Mouse (Mus musculus) C2C12 (cell line): Measurements from ENCODE around the gene Sppl3. TPM values are rescaled to one million over a fixed set of nuclear protein-coding genes. Genes with fewer than 3 reads are reported as not detected.

ENCODE experiments used
- H3K27me3 ChIP-seq: one replicate; pipeline ENCODE4 v1.6.1; 2011; ENCODE audit not compliant: control insufficient read depth, insufficient read depth, insufficient read length
- H3K36me3 ChIP-seq: one replicate; pipeline ENCODE4 v1.6.1; 2011; ENCODE audit not compliant: control insufficient read depth, insufficient read depth
- H3K4me3 ChIP-seq: one replicate; pipeline ENCODE4 v1.5.1; 2011; ENCODE audit warnings: mild to moderate bottlenecking, control low read depth; ENCODE audit not compliant: poor library complexity, insufficient read depth, severe bottlenecking
- H3K79me2 ChIP-seq: one replicate; pipeline ENCODE4 v1.6.1; 2011; ENCODE audit not compliant: control insufficient read depth, insufficient read depth
- H3K79me3 ChIP-seq: one replicate; pipeline ENCODE4 v1.6.1; 2011; ENCODE audit warnings: low read depth, control low read depth
- H3ac ChIP-seq: one replicate; pipeline ENCODE3; 2011; ENCODE audit warnings: low read depth; ENCODE audit not compliant: control insufficient read depth, insufficient read length
- CEBPB ChIP-seq: IDR thresholded peaks from one replicate; pipeline ENCODE4 v1.6.1; 2011; ENCODE audit warnings: low read depth, mild to moderate bottlenecking, control low read depth, moderate library complexity
- CTCF ChIP-seq: IDR thresholded peaks from one replicate; pipeline ENCODE4 v1.5.1; 2011; ENCODE audit not compliant: control insufficient read depth, insufficient read depth, insufficient read length
- FOSL1 ChIP-seq: IDR thresholded peaks from one replicate; pipeline ENCODE4 v1.8.0; 2011; ENCODE audit warnings: mild to moderate bottlenecking, low read length; ENCODE audit not compliant: poor library complexity, insufficient read depth, severe bottlenecking
- MAX ChIP-seq: IDR thresholded peaks from one replicate; pipeline ENCODE4 v1.6.1; 2011; ENCODE audit warnings: mild to moderate bottlenecking, control low read depth
- MYOD1 ChIP-seq: IDR thresholded peaks from one replicate; pipeline ENCODE4 v1.6.1; 2011; ENCODE audit warnings: low read depth; ENCODE audit not compliant: control insufficient read depth, insufficient read length
- MYOG ChIP-seq: IDR thresholded peaks from one replicate; pipeline ENCODE4 v1.6.1; 2011; ENCODE audit not compliant: control insufficient read depth, insufficient read length; ENCODE audit errors: extremely low read depth
- USF1 ChIP-seq: IDR thresholded peaks from one replicate; pipeline ENCODE4 v1.6.1; 2011; ENCODE audit warnings: low read depth, mild to moderate bottlenecking, control low read depth, moderate library complexity
- polyA plus RNA-seq: library from polyadenylated mRNA; unstranded; fragments of >200 nt; fragmentation: generic; extraction: Trizol; gene quantifications from one replicate; pipeline ENCODE4 v1.2.1, GENCODE M21; 2012; ENCODE audit warnings: missing spikeins

Gene Sppl3
- polyA plus RNA-seq, 1 experiment: 24.5 TPM

DNA sequence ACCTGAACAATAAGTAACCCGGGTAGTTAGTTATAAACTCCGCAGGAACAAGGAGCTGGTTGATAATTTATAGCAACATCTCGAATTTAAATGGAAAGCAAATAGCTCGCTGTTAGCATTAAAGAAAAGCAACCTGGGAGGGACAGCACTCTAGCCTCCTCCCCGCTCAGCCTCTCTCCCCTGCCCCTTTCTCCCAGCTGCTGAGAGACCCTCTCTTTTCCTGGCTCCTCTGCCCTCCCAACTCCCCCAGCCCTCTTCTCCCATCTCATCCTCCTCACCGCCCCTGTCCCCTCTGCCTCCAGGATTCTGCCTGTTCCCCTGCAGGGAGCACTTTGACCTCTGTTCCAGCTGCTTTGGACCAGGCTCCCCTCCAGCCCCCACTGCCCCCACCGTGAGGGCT is 42.3 kb upstream of the Sppl3 start:
- H3K27me3 ChIP-seq: peaks cover 48% of the 10 kb centered on the region
- H3K36me3 ChIP-seq: no peaks in the 10 kb centered on the region
- H3ac ChIP-seq: no peak overlapping the region
- H3K79me2 ChIP-seq: no peaks in the 10 kb centered on the region
- TF ChIP-seq CEBPB: no peak
- TF ChIP-seq MAX: no peak
- no peak for TF ChIP-seq MYOG
- no peak for TF ChIP-seq MYOD1
- no peak for TF ChIP-seq CTCF
- TF ChIP-seq USF1: no peak
- TF ChIP-seq FOSL1: no peak
- no peaks in the 10 kb centered on the region for H3K79me3 ChIP-seq
- no peak overlapping the region for H3K4me3 ChIP-seq

DNA sequence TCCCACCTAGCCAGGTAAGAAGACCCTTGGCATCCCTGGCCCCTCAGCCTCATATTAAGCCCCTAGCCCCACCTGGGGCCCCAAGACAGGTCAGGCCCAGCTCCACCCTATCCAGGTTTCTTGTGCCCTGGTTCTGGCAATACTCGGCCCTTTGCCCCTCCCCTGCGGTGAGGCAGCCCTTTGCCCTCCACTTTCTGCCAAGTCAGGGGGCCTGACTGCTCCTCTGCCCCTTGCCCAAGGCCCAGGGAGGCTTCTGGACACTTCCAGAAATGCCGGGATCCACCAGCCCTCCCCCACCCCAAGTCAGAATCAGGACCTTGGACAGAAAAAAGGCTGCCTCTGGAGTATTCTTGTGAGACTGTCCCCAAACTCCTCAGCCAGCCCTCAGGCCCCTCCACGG is 41.9 kb upstream of the Sppl3 start:
- H3K27me3 ChIP-seq: peaks cover 48% of the 10 kb centered on the region
- no peaks in the 10 kb centered on the region for H3K79me2 ChIP-seq
- H3K36me3 ChIP-seq: no peaks in the 10 kb centered on the region
- no peak overlapping the region for H3K4me3 ChIP-seq
- TF ChIP-seq USF1 (no peak), MYOD1 (no peak)
- no peaks in the 10 kb centered on the region for H3K79me3 ChIP-seq
- H3ac ChIP-seq: no peak overlapping the region

DNA sequence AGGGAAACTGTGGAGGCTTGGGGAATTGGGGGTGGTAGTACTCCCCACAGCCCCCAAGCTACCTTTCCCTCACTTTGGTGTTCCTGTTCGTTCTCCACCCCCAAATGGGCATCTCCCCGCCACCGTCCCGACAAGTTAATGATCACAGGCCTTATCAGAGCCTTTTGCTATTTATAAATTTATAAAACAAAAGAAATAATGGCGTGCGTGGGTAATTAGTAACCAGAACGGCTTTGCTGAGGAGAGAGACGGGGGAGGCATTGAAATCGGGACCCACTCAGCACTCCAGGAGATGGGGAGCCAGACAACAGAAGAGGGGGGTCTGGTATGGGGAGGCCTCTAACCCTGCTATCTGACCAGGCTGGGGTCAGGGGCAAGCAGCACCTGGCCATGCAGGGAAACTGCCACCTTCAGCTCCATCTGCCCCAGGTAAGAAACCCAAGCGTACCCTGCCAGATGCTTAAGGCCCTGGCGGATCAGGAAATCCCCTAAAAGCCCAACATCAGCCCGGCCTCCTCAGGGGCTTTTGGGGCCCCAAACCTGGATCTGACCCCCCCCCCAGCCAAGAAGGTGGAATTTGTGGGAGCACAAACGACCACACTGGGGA is 41.2 kb upstream of the Sppl3 start:
- H3K36me3 ChIP-seq: no peaks in the 10 kb centered on the region
- no peak for TF ChIP-seq FOSL1
- no peak for TF ChIP-seq MAX
- TF ChIP-seq MYOG: no peak
- TF ChIP-seq CEBPB: no peak
- no peak for TF ChIP-seq USF1
- TF ChIP-seq MYOD1: no peak
- TF ChIP-seq CTCF: no peak
- no peaks in the 10 kb centered on the region for H3K79me3 ChIP-seq
- no peak overlapping the region for H3K4me3 ChIP-seq
- no peaks in the 10 kb centered on the region for H3K79me2 ChIP-seq
- no peak overlapping the region for H3ac ChIP-seq
- H3K27me3 ChIP-seq: peaks cover 46% of the 10 kb centered on the region

DNA sequence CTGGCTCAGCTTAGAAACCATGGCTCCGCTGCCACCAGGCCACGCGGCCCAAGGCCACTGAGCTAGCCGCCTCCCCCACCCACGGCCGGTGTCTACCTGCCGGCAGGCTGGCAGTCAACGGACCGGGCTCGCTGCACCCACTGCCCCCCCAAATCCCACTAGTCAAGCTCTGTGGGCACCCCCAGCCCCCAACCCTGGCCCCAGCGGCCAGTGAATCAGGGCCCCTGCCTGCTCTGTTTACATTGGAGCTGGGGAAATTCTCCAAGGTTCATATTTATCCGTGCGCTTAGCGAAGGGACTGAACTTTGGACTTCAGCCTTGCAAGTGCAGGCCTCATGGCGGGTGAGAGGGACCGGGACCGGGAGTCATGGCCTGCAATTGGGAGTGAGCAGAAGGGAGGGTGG is 40.1 kb upstream of the Sppl3 start, which contains the start of gene Hnf1a:
Gene Hnf1a, minus strand, starts transcription at position 271 of the 404 bp plus-strand sequence.
- Histone ChIP-seq H3K79me2 (no peaks in the 10 kb centered on the region), H3ac (no peak within 1 kb of the TSS), H3K4me3 (no peak within 1 kb of the TSS), H3K36me3 (no peaks in the 10 kb centered on the region), H3K27me3 (peaks cover 41% of the 10 kb centered on the region), H3K79me3 (no peaks in the 10 kb centered on the region)
- TF ChIP-seq CEBPB (no peak), USF1 (no peak), MAX (no peak), CTCF (no peak), FOSL1 (no peak), MYOG (no peak), MYOD1 (no peak)

DNA sequence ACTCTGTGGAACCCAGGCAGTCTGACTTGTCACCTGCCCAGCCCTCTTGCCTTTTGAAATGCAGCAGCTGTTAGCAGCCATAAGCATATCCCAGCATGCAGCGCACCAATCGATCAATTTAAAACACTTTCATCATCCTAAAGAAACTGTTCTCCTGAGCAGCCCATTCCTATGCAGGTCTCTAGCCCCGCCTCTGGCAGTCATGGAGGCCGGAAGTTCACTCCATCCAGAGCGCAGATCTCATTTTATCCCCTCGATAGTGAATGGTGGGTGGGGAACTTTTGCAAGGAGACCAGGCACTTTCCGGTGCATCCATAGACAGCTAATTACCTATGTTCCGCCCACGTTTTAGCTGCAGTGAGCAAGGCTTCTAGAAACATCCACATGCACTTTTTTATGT is 38.7 kb upstream of the Sppl3 start:
- Histone ChIP-seq H3K27me3 (peaks cover 34% of the 10 kb centered on the region), H3ac (no peak overlapping the region), H3K4me3 (no peak overlapping the region), H3K79me2 (no peaks in the 10 kb centered on the region), H3K36me3 (no peaks in the 10 kb centered on the region), H3K79me3 (no peaks in the 10 kb centered on the region)
- TF ChIP-seq USF1 (no peak), CTCF (no peak)

DNA sequence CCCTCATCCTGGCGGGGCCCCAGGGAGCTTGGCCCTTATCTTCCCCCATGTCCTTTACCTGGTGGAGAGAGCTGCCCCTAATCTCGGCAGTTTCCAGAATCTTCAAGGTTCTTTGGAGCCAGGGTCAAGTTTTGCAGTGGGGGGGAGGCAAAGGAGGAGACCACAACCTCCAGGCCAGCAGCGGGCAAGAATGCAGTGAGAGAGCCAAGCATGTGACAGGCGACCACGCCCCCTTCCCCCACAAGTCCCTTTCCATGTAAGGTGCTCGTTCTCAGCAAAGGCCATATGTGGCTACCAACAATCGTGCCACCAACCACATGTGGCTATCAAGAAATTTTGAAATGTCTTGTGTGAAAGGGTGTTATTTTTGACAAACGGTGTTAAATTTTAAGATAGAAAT is 37.8 kb upstream of the Sppl3 start:
- Histone ChIP-seq H3K4me3 (no peak overlapping the region), H3K36me3 (no peaks in the 10 kb centered on the region), H3K79me2 (no peaks in the 10 kb centered on the region), H3K27me3 (peaks cover 26% of the 10 kb centered on the region), H3K79me3 (no peaks in the 10 kb centered on the region), H3ac (no peak overlapping the region)
- TF ChIP-seq CEBPB: no peak
- TF ChIP-seq MYOD1: no peak
- TF ChIP-seq FOSL1: no peak
